Mouse (Mus musculus): ENCODE measurements around the gene Klra7.
"Not testable (repeated sequence)": the region's sequence is repeated elsewhere in the genome, so short reads cannot be mapped to it uniquely, and the experiment has no call there.

DNA sequence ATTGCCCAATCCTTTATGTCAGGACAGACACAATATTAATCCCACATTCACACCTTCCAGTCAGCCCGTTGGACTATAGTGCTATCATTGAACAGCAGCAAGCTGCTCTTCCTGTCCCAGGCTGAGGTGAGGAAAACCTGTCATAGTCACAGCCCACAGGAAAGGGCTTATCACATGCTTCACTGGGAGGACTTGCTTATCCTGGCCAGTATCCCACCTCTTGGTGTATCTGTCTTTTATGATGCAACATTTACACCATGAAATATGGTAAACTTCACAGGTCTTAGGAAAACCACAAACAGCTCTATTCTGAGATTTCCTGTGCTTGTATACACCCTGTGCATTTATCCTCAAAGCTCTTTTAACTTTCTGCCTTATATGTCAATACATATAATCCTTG lies 35.7 kb downstream of the Klra7 start:
- not testable (repeated sequence) for TF ChIP-seq CTCF, EP300 (IDR thresholded peaks at IDR 0.05; ENCODE audit: low read depth)

Data from liver, embryonic 14.5 days (tissue).